ENCODE assay signal across 12 mouse cellular contexts in the genomic region with DNA sequence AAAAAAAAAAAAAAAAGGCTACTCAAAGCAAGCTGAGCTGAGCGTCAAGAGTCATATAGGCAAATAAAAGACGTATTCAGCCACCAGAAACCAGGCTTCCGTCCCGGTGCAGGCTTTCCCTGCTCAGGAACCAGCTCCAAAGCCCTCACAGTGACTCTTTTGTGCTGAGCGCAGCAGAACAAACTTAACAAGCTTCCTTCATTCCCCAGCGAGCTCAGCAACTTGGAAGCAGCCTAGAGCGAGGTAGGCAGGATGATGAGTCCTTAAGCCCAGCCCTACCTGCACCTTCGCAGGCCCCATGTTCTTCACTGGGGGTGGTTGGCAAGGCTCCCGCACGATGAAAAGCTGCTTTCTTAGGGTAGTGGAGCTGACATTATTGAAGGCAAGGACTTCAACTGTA. TPM values are rescaled to one million over a fixed set of nuclear protein-coding genes. Genes with fewer than 3 reads are reported as not detected.
DNase-seq lines count a peak whose midpoint lies in the region; ATAC-seq lines count a peak whose summit lies in the region.
"Had no signal": no experiment of that assay in that cellular context is flagged by ENCODE, and none has a peak within 500 bp of the region (broad histone marks: within the 10 kb centered on the region; RNA-seq: fewer than 3 reads in every experiment).

No protein-coding gene starts in this region.

- no peak overlapping the region for H3K9ac ChIP-seq in hindbrain, embryonic 11.5 days (ENCODE audit: low read depth, low read length)
- H3K9ac ChIP-seq in embryonic facial prominence, embryonic 15.5 days, result no peak overlapping the region
- H3K9ac ChIP-seq: liver, embryonic 15.5 days had no signal

- no peaks in the 10 kb centered on the region for H3K27me3 ChIP-seq in hindbrain, embryonic 10.5 days (ENCODE audit: insufficient read depth, poor library complexity, severe bottlenecking)
- no peaks in the 10 kb centered on the region for H3K27me3 ChIP-seq in hindbrain, embryonic 11.5 days (ENCODE audit: control insufficient read depth, insufficient read depth, low read length)
- no peaks in the 10 kb centered on the region for H3K27me3 ChIP-seq in embryonic facial prominence, embryonic 15.5 days
- H3K27me3 ChIP-seq: liver, embryonic 15.5 days had no signal

- 61% methylated on average over 10 of the region's 10 CpGs for WGBS in hindbrain, embryonic 10.5 days
- 64% methylated on average over 10 of the region's 10 CpGs for WGBS in hindbrain, embryonic 11.5 days
- 35% methylated on average over 10 of the region's 10 CpGs for WGBS in embryonic facial prominence, embryonic 15.5 days

- H3K9me3 ChIP-seq in hindbrain, embryonic 10.5 days, result no peaks in the 10 kb centered on the region
- H3K9me3 ChIP-seq in hindbrain, embryonic 11.5 days (ENCODE audit: control insufficient read depth, low read length), result no peaks in the 10 kb centered on the region
- no peaks in the 10 kb centered on the region for H3K9me3 ChIP-seq in embryonic facial prominence, embryonic 15.5 days (replicated peaks)
- H3K9me3 ChIP-seq: liver, embryonic 15.5 days had no signal

- no peak overlapping the region for H3K4me2 ChIP-seq in hindbrain, embryonic 11.5 days (replicated peaks; ENCODE audit: low read depth, low read length)
- no peak overlapping the region for H3K4me2 ChIP-seq in embryonic facial prominence, embryonic 15.5 days (replicated peaks)
- H3K4me2 ChIP-seq: liver, embryonic 15.5 days had no signal

- ATAC-seq in hindbrain, embryonic 11.5 days (ENCODE audit: low FRiP score), result no peak
- ATAC-seq in embryonic facial prominence, embryonic 15.5 days (ENCODE audit: insufficient number of reproducible peaks, low FRiP score, low TSS enrichment, low read depth), result peak; percentile 63; the same call in 1 of the 2 replicates
- ATAC-seq: activated CD4-positive, CD25-positive, alpha-beta regulatory T cell, adult 4 months had no signal

- no peak overlapping the region for H3K27ac ChIP-seq in hindbrain, embryonic 10.5 days
- H3K27ac ChIP-seq in hindbrain, embryonic 11.5 days (ENCODE audit: low read depth, low read length), result no peak overlapping the region
- H3K27ac ChIP-seq in embryonic facial prominence, embryonic 15.5 days (replicated peaks), result no peak overlapping the region; the same call in 1 of the 2 replicates
- H3K27ac ChIP-seq: liver, embryonic 15.5 days had no signal

- no peak overlapping the region for H3K4me3 ChIP-seq in hindbrain, embryonic 10.5 days
- H3K4me3 ChIP-seq in hindbrain, embryonic 11.5 days (ENCODE audit: low read depth, low read length), result no peak overlapping the region
- H3K4me3 ChIP-seq in embryonic facial prominence, embryonic 15.5 days (replicated peaks), result no peak overlapping the region
- H3K4me3 ChIP-seq: liver, embryonic 15.5 days had no signal

- DNase-seq in hindbrain, embryonic 10.5 days (ENCODE audit: low spot score), result peak; percentile 11
- DNase-seq in hindbrain, embryonic 11.5 days (ENCODE audit: low spot score), result no peak
- DNase-seq in Muller cell, postnatal 12 days (ENCODE audit: inconsistent ontology term), result peak; percentile 5
- DNase-seq in layer of hippocampus, postnatal 36 days, result peak; percentile 16 to 34
- no peak for DNase-seq in adrenal gland, postnatal 10 days
- DNase-seq in gastrocnemius, postnatal 10 days, result no peak
- no peak for DNase-seq in neural tube, embryonic 10.5 days (ENCODE audit: extremely low spot score, low spot score)
- DNase-seq: heart, adult 11 months had no signal

- H3K4me1 ChIP-seq in hindbrain, embryonic 10.5 days (replicated peaks), result 0 out of 2 replicates have a peak, but pooled peaks cover 6% of the 10 kb centered on the region
- no peaks in the 10 kb centered on the region for H3K4me1 ChIP-seq in hindbrain, embryonic 11.5 days (replicated peaks; ENCODE audit: control insufficient read depth, insufficient read depth, low read length)
- 0 out of 2 replicates have a peak, but pooled peaks cover 3% of the 10 kb centered on the region for H3K4me1 ChIP-seq in embryonic facial prominence, embryonic 15.5 days
- H3K4me1 ChIP-seq: liver, embryonic 15.5 days had no signal

- no peaks in the 10 kb centered on the region for H3K36me3 ChIP-seq in hindbrain, embryonic 10.5 days
- H3K36me3 ChIP-seq in hindbrain, embryonic 11.5 days (ENCODE audit: control insufficient read depth, insufficient read depth, low read length), result no peaks in the 10 kb centered on the region
- no peaks in the 10 kb centered on the region for H3K36me3 ChIP-seq in embryonic facial prominence, embryonic 15.5 days
- H3K36me3 ChIP-seq: liver, embryonic 15.5 days had no signal

RNA-seq across cellular contexts. Expression of a gene that starts 14.5 kb away (rescaled TPM):
- 0.03 TPM in 1 of 2 replicates, not detected in the other for polyA plus RNA-seq in hindbrain, embryonic 10.5 days (2016; fragmentation: Nextera tagmentation; extraction: Ambion mirVana)
- 0.07 TPM in 1 of 2 replicates, not detected in the other for polyA plus RNA-seq in hindbrain, embryonic 11.5 days (2014; fragmentation: Nextera tagmentation; extraction: Ambion mirVana)
- 0.04 and 0.09 TPM in 2 replicates for polyA plus RNA-seq in embryonic facial prominence, embryonic 15.5 days (2015; fragmentation: Nextera tagmentation; extraction: Ambion mirVana)
- under 1 TPM in 1 of 2 experiments, not detected in 1; 0.07 TPM for total RNA-seq in layer of hippocampus, postnatal 36 days (2021)
- total RNA-seq in adrenal gland, postnatal 10 days (2021), result under 1 TPM; 0.09 to 0.15 TPM
- total RNA-seq in gastrocnemius, postnatal 10 days (2021), result under 1 TPM; 0.05 to 0.12 TPM
- total RNA-seq: CH12.LX had no signal
- polyA plus RNA-seq: activated CD4-positive, CD25-positive, alpha-beta regulatory T cell, adult 4 months had no signal

RNA-seq across cellular contexts. Expression of a gene that starts 52.4 kb away (rescaled TPM):
- polyA plus RNA-seq in hindbrain, embryonic 10.5 days (2016; fragmentation: Nextera tagmentation; extraction: Ambion mirVana), result 15.1 and 22.4 TPM in 2 replicates
- 16.9 and 19.0 TPM in 2 replicates for polyA plus RNA-seq in hindbrain, embryonic 11.5 days (2014; fragmentation: Nextera tagmentation; extraction: Ambion mirVana)
- 12.4 and 12.6 TPM in 2 replicates for polyA plus RNA-seq in embryonic facial prominence, embryonic 15.5 days (2015; fragmentation: Nextera tagmentation; extraction: Ambion mirVana)
- total RNA-seq in layer of hippocampus, postnatal 36 days (2021), result 10 to 100 TPM; 13.2 to 16.2 TPM
- total RNA-seq in adrenal gland, postnatal 10 days (2021), result 10 to 100 TPM in 1 of 2 experiments, 1 to 10 TPM in 1; 8.7 to 11.0 TPM
- total RNA-seq in gastrocnemius, postnatal 10 days (2021), result 1 to 10 TPM; 7.7 to 8.0 TPM

Comparison
In these comparisons a context has a peak if more than half of its experiments do, and no peak if none do; other contexts are left out.
1. DNase-seq: peak in hindbrain, embryonic 10.5 days (single experiment), Muller cell, postnatal 12 days (single experiment) and layer of hippocampus, postnatal 36 days (2 of 2); none in hindbrain, embryonic 11.5 days (single experiment), adrenal gland, postnatal 10 days (single experiment), gastrocnemius, postnatal 10 days (single experiment) and neural tube, embryonic 10.5 days (single experiment).